31 mouse cellular contexts compared by ENCODE assay signal in genomic region chr3:87828435-87828834, GRCm38 (mm10). TPM values are rescaled to one million over a fixed set of nuclear protein-coding genes. Genes with fewer than 3 reads are reported as not detected.
DNase-seq lines count a peak whose midpoint lies in the region; ATAC-seq and TF ChIP-seq lines count a peak whose summit lies in the region.
"Had no signal": no experiment of that assay in that cellular context is flagged by ENCODE, and none has a peak within 500 bp of the region (broad histone marks: within the 10 kb centered on the region; RNA-seq: fewer than 3 reads in every experiment).

No protein-coding gene starts in this region.

- peak; percentile 61 for DNase-seq in 416B (ENCODE audit: low read depth)
- peak; percentile 27 for DNase-seq in MEL-GATA-1-ER (ENCODE audit: extremely low read depth, low read depth)
- DNase-seq in heart, postnatal 10 days, result no peak
- DNase-seq in midbrain, embryonic 11.5 days (ENCODE audit: low spot score, missing footprints), result no peak
- DNase-seq in lung, adult 2 months, result no peak
- DNase-seq: adrenal gland, adult 2 months; adrenal gland, postnatal 14 days; cerebellum, adult 11 months; cerebellum, adult 2 months; cerebellum, adult 9-11 months; cerebellum, postnatal 36 days; gastrocnemius, postnatal 10 days; gastrocnemius, postnatal 36 days; heart, adult 18-20 months had no signal

- no peaks in the 10 kb centered on the region for H3K9me3 ChIP-seq in midbrain, embryonic 11.5 days (ENCODE audit: control insufficient read depth, low read length)
- H3K9me3 ChIP-seq: forebrain, embryonic 10.5 days; forebrain, embryonic 13.5 days; heart, embryonic 12.5 days; heart, embryonic 15.5 days; hindbrain, embryonic 10.5 days had no signal

- 61% methylated on average over 4 of the region's 4 CpGs for WGBS in midbrain, embryonic 11.5 days
- WGBS in lung, adult 2 months, result 27% methylated on average over 4 of the region's 4 CpGs

- H3K9ac ChIP-seq in midbrain, embryonic 11.5 days (ENCODE audit: low read length), result no peak overlapping the region
- H3K9ac ChIP-seq: forebrain, embryonic 13.5 days; heart, embryonic 12.5 days; heart, embryonic 15.5 days; hindbrain, embryonic 14.5 days had no signal

- H3K27me3 ChIP-seq in midbrain, embryonic 11.5 days (ENCODE audit: control insufficient read depth, insufficient read depth, low read length), result no peaks in the 10 kb centered on the region
- H3K27me3 ChIP-seq: forebrain, embryonic 13.5 days had no signal

- H3K4me3 ChIP-seq in midbrain, embryonic 11.5 days (ENCODE audit: low read depth, low read length), result no peak overlapping the region
- H3K4me3 ChIP-seq in lung, adult 2 months (replicated peaks; ENCODE audit: extremely low read depth, low read depth, low read length), result no peak overlapping the region
- H3K4me3 ChIP-seq: forebrain, embryonic 10.5 days; forebrain, embryonic 13.5 days; heart, embryonic 12.5 days; heart, embryonic 15.5 days; hindbrain, embryonic 10.5 days had no signal

- no peak overlapping the region for H3K27ac ChIP-seq in midbrain, embryonic 11.5 days (ENCODE audit: low read depth, low read length)
- H3K27ac ChIP-seq: forebrain, embryonic 10.5 days; forebrain, embryonic 13.5 days; heart, embryonic 15.5 days; hindbrain, embryonic 10.5 days; hindbrain, embryonic 14.5 days; hindbrain, postnatal 0 days had no signal

- intact Hi-C loops in heart, postnatal 10 days (cut with DNase I), result no loop called here

- H3K4me1 ChIP-seq in midbrain, embryonic 11.5 days (ENCODE audit: control insufficient read depth, insufficient read depth, low read length), result no peaks in the 10 kb centered on the region
- no peaks in the 10 kb centered on the region for H3K4me1 ChIP-seq in lung, adult 2 months (ENCODE audit: control insufficient read depth, insufficient read depth, low read length)
- H3K4me1 ChIP-seq: forebrain, embryonic 10.5 days; forebrain, embryonic 13.5 days; heart, embryonic 12.5 days; heart, embryonic 15.5 days; hindbrain, embryonic 10.5 days had no signal

- peak; percentile 76 for ATAC-seq in granulocyte monocyte progenitor cell, adult 5-6 weeks (replicated peaks; ENCODE audit: poor library complexity, severe bottlenecking)
- ATAC-seq in megakaryocyte progenitor cell, adult 5-6 weeks (replicated peaks; ENCODE audit: poor library complexity), result peak; percentile 52; the same call in 1 of the 2 replicates
- no peak for ATAC-seq in midbrain, embryonic 11.5 days (ENCODE audit: low FRiP score)
- ATAC-seq: CD4-positive, CD25-positive, alpha-beta regulatory T cell, adult 4 months; forebrain, embryonic 13.5 days; forebrain, embryonic 16.5 days; hindbrain, postnatal 0 days; inflammation-experienced regulatory T-cells, adult 6 months; intestine, embryonic 16.5 days had no signal

- no peak for TF ChIP-seq POLR2A in lung, adult 2 months (IDR thresholded peaks at IDR 0.05; ENCODE audit: borderline replicate concordance, extremely low read depth, low read depth, low read length)

- H3K36me3 ChIP-seq in midbrain, embryonic 11.5 days (ENCODE audit: control insufficient read depth, insufficient read depth, low read length), result no peaks in the 10 kb centered on the region
- H3K36me3 ChIP-seq: forebrain, embryonic 10.5 days; heart, embryonic 12.5 days; heart, embryonic 15.5 days; hindbrain, embryonic 10.5 days had no signal

- no peak overlapping the region for H3K4me2 ChIP-seq in midbrain, embryonic 11.5 days
- H3K4me2 ChIP-seq: forebrain, embryonic 13.5 days; heart, embryonic 12.5 days; heart, embryonic 15.5 days; hindbrain, embryonic 14.5 days had no signal

- no peak for TF ChIP-seq CTCF in lung, adult 2 months (IDR thresholded peaks at IDR 0.05; ENCODE audit: insufficient read depth, low read length)

RNA-seq across cellular contexts. Expression of gene Pear1, which starts 4.3 kb away (rescaled TPM):
- 1.8 and 9.6 TPM in 2 replicates for total RNA-seq in granulocyte monocyte progenitor cell, adult 5-6 weeks (2014; fragmentation: Nextera tagmentation)
- total RNA-seq in granulocyte monocyte progenitor cell, adult 5-6 weeks (2017), result 0.57 and 1.0 TPM in 2 replicates
- total RNA-seq in megakaryocyte progenitor cell, adult 5-6 weeks (2015), result 3.4 and 4.3 TPM in 2 replicates
- 0.46 and 3.4 TPM in 2 replicates for total RNA-seq in megakaryocyte progenitor cell, adult 5-6 weeks (2017)
- total RNA-seq in heart, postnatal 10 days (2021), result 10 to 100 TPM; 29.5 to 30.7 TPM
- polyA plus RNA-seq in midbrain, embryonic 11.5 days (2014; fragmentation: Nextera tagmentation; extraction: Ambion mirVana), result 5.4 and 6.9 TPM in 2 replicates
- 87.2 and 112 TPM in 2 replicates for polyA plus RNA-seq in lung, adult 2 months (2012; rRNA removed)

RNA-seq across cellular contexts. Expression of gene Sh2d2a, which starts 18.1 kb away (rescaled TPM):
- not detected in 2 replicates for total RNA-seq in granulocyte monocyte progenitor cell, adult 5-6 weeks (2014; fragmentation: Nextera tagmentation)
- total RNA-seq in granulocyte monocyte progenitor cell, adult 5-6 weeks (2017), result 0.10 TPM in 1 of 2 replicates, not detected in the other
- total RNA-seq in megakaryocyte progenitor cell, adult 5-6 weeks (2015), result 0.12 TPM in 1 of 2 replicates, not detected in the other
- not detected in 2 replicates for total RNA-seq in megakaryocyte progenitor cell, adult 5-6 weeks (2017)
- total RNA-seq in heart, postnatal 10 days (2021), result under 1 TPM; 0.10 to 0.31 TPM
- not detected in 2 replicates for polyA plus RNA-seq in midbrain, embryonic 11.5 days (2014; fragmentation: Nextera tagmentation; extraction: Ambion mirVana)
- polyA plus RNA-seq in lung, adult 2 months (2012; rRNA removed), result 2.6 and 2.8 TPM in 2 replicates
- total RNA-seq: gastrocnemius, adult 18-20 months; hindbrain, postnatal 0 days had no signal
- polyA plus RNA-seq: embryonic facial prominence, embryonic 11.5 days; embryonic facial prominence, embryonic 14.5 days; forebrain, embryonic 13.5 days; forebrain, embryonic 16.5 days; hindbrain, embryonic 14.5 days; hindbrain, postnatal 0 days had no signal

RNA-seq across cellular contexts. Expression of gene Insrr, which starts 31.7 kb away (rescaled TPM):
- total RNA-seq in granulocyte monocyte progenitor cell, adult 5-6 weeks (2014; fragmentation: Nextera tagmentation), result not detected in 2 replicates
- not detected in 2 replicates for total RNA-seq in granulocyte monocyte progenitor cell, adult 5-6 weeks (2017)
- 0.05 TPM in 1 of 2 replicates, not detected in the other for total RNA-seq in megakaryocyte progenitor cell, adult 5-6 weeks (2015)
- total RNA-seq in megakaryocyte progenitor cell, adult 5-6 weeks (2017), result not detected in 2 replicates
- total RNA-seq in heart, postnatal 10 days (2021), result under 1 TPM; 0.20 to 0.55 TPM
- 0.51 and 0.71 TPM in 2 replicates for polyA plus RNA-seq in midbrain, embryonic 11.5 days (2014; fragmentation: Nextera tagmentation; extraction: Ambion mirVana)
- 0.19 and 0.66 TPM in 2 replicates for polyA plus RNA-seq in lung, adult 2 months (2012; rRNA removed)
- total RNA-seq: gastrocnemius, adult 18-20 months; gastrocnemius, postnatal 36 days had no signal
- polyA plus RNA-seq: C2C12; heart, embryonic 12.5 days had no signal

RNA-seq across cellular contexts. Expression of gene Ntrk1, which starts 33.5 kb away (rescaled TPM):
- not detected in 2 replicates for total RNA-seq in granulocyte monocyte progenitor cell, adult 5-6 weeks (2014; fragmentation: Nextera tagmentation)
- not detected in 2 replicates for total RNA-seq in granulocyte monocyte progenitor cell, adult 5-6 weeks (2017)
- total RNA-seq in megakaryocyte progenitor cell, adult 5-6 weeks (2015), result not detected in 2 replicates
- total RNA-seq in megakaryocyte progenitor cell, adult 5-6 weeks (2017), result not detected in 2 replicates
- total RNA-seq in heart, postnatal 10 days (2021), result under 1 TPM; 0.15 to 0.29 TPM
- 2.4 and 3.2 TPM in 2 replicates for polyA plus RNA-seq in midbrain, embryonic 11.5 days (2014; fragmentation: Nextera tagmentation; extraction: Ambion mirVana)
- 0.56 and 0.87 TPM in 2 replicates for polyA plus RNA-seq in lung, adult 2 months (2012; rRNA removed)
- total RNA-seq: gastrocnemius, adult 18-20 months; gastrocnemius, postnatal 36 days had no signal
- polyA plus RNA-seq: C2C12; CD4-positive, CD25-positive, alpha-beta regulatory T cell, adult 4 months had no signal

RNA-seq across cellular contexts. Expression of gene Prcc, which starts 57.0 kb away (rescaled TPM):
- total RNA-seq in granulocyte monocyte progenitor cell, adult 5-6 weeks (2014; fragmentation: Nextera tagmentation), result 25.9 and 35.4 TPM in 2 replicates
- total RNA-seq in granulocyte monocyte progenitor cell, adult 5-6 weeks (2017), result 29.6 and 33.4 TPM in 2 replicates
- 24.5 and 25.6 TPM in 2 replicates for total RNA-seq in megakaryocyte progenitor cell, adult 5-6 weeks (2015)
- 28.9 and 31.3 TPM in 2 replicates for total RNA-seq in megakaryocyte progenitor cell, adult 5-6 weeks (2017)
- total RNA-seq in heart, postnatal 10 days (2021), result 10 to 100 TPM; 54.8 to 56.2 TPM
- polyA plus RNA-seq in midbrain, embryonic 11.5 days (2014; fragmentation: Nextera tagmentation; extraction: Ambion mirVana), result 18.4 and 20.4 TPM in 2 replicates
- 26.2 and 30.7 TPM in 2 replicates for polyA plus RNA-seq in lung, adult 2 months (2012; rRNA removed)

Comparison
In these comparisons a context has a peak if more than half of its experiments do, and no peak if none do; other contexts are left out.
1. DNase-seq: peak in 416B (single experiment) and MEL-GATA-1-ER (single experiment); none in heart, postnatal 10 days (0 of 2), midbrain, embryonic 11.5 days (single experiment) and lung, adult 2 months (single experiment).